Mouse (Mus musculus) B cell, adult 67 days (primary cell): ENCODE data around the gene Icos. TPM values are rescaled to one million over a fixed set of nuclear protein-coding genes. Genes with fewer than 3 reads are reported as not detected.

Experiments
- total RNA-seq, 2 experiments: library from RNA; stranded (reverse); gene quantifications; 4 replicates each; pipeline ENCODE4 v1.2.4; 2023

The Icos gene
- total RNA-seq: under 1 TPM in 1 of 2 experiments, not detected in 1; 0.20 TPM

DNA sequence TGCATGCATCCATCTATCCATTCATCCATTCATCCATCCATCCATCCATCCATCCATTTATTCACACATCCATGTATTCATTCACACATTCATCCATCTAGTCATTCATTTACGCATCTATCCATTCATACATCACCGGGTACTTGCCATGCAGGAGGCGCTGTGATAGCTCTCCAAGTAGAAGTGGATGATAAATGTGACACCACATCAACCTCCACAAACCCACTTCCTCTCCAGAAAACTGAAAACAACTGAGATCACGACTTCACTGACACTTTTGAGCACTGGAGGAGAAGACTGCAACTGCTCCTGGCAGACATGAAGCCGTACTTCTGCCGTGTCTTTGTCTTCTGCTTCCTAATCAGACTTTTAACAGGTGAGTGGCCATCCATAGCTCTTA is at the start of gene Icos:
Gene Icos, plus strand, starts transcription at position 287 of the 400 bp plus-strand sequence.

Other genes starting within 250 kb of the Icos start
- under 1 TPM; 0.38 to 0.47 TPM for gene Ctla4, start 90.9 kb upstream of the Icos start, total RNA-seq